Mouse (Mus musculus) gastrocnemius, postnatal 14 days (tissue): ENCODE measurements at regions not wholly inside any gene's neighbourhood (a gene's known extent, or its start where the extent isn't known, plus 50 kb on each side); places are given as distances from the start of the nearest gene placed in this dataset.

Experiments used
- DNase-seq: peaks from one replicate; pipeline ENCODE4 v3.0.0; 2021; ENCODE audit warnings: mixed read lengths
- intact Hi-C: fragments of 180-260 bp; cut with DNase I; formaldehyde crosslinking; loops from one replicate; pipeline ENCODE4 v1.15.1; 2025; ENCODE audit warnings: low total_unique reads

DNA sequence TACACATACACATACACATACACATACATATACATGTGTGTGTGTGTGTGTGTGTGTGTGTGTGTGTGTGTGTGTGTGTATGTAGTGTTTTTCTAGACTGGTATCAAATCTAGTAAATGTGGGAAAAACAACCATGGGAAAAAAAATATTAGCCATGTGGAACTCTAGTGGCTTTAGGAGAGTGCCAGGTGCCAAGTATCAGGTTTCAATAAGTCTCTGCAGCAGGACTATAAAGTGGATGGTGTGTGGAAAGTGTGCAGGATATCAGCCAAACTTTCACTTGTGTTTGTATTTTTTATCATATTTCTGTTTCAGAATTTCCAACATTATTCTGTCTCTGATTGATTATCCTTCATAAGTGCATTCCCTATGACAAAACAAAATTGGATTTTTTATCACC, 653.3 kb upstream of the Fam98a start:
- intact Hi-C loops = no loop called here
- no peak for DNase-seq

DNA sequence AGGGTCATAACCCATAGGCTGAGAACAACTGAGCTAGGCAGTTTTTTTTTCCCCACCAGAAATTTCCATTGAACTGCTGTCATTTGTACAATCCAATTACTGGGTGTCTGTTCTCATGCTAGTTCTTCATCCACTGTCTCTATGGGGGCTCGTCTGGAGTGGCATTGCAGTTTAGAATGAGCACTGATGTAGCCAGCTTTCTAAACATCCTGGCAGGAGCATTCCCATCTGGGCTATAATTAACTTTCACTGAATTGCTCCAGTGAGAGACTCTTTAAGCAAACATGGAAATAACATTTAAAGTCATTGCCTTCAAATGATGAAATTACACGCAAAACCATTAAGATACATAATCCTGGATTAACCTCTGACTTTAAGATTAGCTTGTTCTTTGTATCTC, 633.1 kb upstream of the Fam98a start:
- no peak for DNase-seq
- intact Hi-C loops = no loop called here

DNA sequence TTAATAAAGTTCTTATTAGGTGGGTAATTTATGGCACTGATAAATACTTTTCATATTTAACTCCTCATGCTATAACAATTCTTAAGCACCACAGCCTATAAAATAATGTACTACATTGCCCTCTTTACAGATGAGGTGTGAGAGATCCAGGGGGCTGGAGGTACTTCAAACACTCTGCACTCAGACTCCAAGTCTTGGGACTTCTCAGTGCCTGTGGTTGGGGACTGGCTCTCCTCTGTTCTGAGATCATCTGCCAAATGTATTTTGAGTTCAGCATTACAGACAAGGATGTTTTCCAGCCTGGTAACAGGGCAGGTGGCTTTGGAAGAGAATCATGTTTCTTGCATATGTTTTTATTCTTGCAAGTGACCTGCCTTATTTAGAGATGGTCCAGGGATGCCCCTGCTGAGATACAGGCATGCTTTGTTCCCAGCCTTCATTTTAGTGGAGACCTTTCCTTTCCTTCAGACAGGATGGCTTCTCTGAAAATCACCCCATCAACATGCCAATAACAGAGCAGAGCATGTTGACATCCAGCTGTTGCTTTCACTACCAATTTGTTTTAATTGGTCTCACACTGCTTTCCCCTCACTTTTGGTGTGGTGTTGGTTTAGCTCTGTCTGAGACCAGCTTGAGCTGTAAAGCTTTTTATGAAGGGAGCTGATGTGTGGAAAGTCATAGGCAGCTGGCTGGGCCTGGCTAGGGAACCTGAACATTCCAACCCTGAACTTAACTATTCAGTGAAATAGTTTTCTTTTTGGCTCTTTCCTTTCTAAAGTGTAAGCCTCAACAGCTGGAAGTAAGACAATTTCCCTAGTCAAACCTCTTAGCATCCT, 585.1 kb upstream of the Fam98a start:
- no peak for DNase-seq
- intact Hi-C loops = no loop called here

DNA sequence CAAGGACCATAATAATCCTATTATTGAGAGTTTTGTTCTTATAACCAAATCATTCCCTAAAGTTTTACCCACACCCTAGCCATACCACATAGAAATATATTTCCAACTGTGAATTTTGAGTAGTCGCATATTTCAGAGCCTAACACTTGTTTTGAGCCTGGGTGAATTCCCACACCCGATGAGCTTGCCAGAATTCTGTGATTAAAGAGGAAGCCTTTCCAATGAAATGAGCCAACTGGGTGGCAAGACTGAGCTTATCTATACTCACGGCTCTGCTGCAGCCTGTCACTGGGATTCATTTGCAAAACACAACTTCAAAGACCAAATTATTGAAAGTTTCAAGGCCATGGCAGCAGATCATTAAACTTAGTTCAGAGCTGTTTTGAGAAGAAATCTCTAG, 582.3 kb upstream of the Fam98a start:
- no peak for DNase-seq
- intact Hi-C loops = no loop called here

DNA sequence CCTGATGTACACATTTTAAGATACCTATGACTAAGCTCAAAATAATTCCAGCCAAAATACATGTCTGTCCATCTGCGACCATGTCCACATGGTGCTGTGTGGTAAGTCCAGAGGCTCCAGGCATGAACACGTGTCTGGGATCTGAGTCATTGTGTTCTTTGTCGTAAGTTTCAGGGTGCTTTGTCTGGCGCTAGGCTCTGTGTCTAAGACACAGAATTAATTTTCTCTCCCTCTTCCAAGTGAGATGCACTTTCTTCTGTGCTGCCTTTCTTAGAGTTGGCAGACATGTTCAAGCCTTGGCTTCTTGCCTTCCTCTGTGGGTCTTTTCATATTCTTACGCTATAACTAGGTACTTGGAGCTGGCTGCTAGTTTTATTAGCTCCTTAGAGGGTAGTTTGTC, 573.5 kb upstream of the Fam98a start:
- intact Hi-C loops = no loop called here
- DNase-seq = no peak

DNA sequence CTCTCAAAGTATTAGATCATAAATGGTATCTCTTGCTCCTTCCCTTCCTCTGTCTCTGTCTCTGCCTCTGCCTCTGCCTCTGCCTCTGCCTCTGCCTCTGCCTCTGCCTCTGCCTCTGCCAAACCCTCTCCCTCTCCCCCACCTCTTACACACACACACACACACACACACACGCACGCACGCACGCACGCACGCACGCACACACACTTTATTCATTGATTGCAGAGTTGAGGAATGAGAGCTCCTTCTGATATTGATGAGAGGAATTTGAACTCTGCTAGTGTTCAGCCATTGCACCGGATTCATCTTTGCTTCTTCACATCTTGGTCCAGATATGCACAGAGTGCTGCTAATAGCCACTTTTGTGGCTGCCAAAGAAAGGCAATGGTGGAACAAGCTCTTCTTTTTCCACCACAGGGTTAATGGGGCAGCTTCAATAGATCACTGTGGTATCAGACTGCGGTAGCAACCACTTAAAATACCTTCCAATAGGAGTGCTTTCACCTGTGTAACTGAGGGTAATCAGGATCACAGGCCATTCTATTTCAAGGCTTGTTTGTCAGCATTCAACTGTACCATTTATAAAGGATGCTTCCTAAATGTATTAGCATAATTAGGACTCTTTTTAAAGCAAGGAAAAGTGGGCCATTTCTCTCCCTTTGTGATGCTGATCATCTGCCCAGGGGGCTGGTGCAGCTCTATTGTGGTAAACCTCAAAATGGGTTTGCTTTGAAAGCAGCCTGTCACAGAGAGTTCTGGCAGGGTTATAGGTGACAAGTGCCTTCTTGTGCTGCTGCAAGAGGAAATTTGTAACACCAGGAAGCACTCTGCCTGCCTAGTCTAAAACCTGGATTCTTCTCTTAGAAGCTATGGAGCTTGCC, 559.8 kb upstream of the Fam98a start:
- no peak for DNase-seq
- intact Hi-C loops = no loop called here

DNA sequence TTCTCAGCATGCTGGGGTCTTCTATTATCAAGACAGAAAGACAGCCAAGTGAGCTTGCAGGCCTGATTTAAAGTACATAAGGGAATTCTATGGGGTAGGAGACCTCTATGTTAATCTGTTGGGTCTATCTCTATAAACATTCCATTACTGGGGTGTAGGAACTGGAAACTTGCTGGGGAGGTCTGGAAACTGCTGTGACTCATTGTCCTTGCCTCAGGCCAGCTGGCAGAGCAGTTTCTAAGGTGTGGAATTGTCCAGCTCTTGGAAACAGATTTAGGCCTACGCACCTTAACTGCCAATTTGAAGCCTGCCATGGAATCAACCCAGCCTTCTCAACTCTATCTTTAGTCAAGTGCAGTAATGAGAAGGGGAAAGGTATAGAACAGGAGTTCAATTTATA, 559.1 kb upstream of the Fam98a start:
- intact Hi-C loops = no loop called here

DNA sequence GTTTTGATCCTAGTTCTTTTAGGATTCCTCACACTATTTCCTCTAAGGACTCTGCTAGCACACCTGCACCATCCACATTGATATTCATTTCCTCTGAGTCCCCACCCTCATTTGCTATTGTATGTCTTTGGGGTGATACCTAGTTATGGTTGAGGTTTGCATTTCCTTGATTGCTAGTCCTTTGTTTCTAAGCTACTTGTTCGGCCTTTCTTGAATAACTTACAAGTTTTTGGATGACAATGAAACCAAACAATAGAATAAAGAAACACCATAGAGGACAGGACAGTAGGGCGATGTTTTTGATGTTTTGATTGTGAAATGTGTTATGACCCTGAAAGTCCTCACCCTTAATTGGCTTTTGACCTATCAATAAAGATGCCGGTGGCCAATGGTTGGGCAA, 531.8 kb upstream of the Fam98a start:
- intact Hi-C loops = no loop called here

More for the DNA sequence above, 559.1 kb upstream of the Fam98a start:
- no peak for DNase-seq

DNA sequence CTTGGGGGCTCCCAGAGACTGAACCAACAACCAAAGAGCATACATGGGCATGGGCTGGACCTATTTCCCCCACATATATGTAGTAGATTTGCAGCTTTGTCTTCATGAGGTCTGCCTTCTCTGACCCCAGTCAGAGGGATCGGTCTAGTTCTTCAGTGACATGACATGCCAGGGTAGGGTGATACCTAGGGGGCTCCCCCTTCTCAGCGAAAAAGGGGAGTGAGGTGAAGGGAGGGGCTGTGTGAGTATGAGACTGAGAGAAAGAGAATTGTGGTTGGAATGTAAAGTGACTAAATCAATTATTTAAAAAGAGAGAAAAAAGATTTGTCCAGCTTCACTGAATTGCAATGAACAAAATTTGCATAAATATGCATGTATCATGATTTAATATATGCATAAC, 530.0 kb upstream of the Fam98a start:
- DNase-seq = no peak
- intact Hi-C loops = no loop called here

More for the DNA sequence above, 531.8 kb upstream of the Fam98a start:
- DNase-seq = no peak

DNA sequence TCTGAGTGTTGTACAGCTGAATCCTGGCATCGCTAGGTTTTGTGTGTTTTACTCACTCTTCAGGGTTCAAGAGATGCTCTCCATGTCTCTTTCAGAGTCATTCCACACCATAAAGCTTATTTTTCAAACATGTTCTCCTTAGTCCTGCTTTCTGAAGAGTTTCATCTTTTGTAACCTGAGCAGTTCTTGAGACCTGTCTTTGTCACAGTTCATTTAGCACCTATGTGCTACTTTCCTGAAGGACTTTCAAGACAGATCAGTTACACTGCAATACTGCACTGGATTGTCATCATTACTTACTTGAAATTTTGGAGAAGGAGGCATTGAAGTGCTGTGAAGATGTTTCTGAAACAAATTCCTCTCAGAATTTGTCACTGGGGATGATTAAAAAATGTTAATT, 494.7 kb upstream of the Fam98a start:
- DNase-seq = no peak

DNA sequence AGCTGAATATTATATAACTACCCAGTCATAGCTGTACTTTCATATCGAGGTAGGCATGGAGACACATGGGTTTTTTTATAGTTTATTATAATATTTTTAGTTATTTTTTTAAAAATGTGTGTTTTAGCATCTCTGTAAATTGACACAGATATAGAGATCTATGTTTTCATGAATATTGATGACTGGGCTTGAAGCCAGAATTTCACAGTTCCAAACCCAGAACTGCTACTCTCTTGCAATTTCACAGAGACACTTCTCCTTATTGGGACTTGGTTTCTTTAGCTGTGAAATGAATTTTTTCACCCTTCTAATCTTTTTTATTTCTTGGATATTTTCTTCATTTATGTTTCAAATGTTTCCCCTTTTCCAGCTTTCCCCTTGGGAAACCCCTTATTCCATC, 481.0 kb upstream of the Fam98a start:
- intact Hi-C loops = no loop called here
- DNase-seq = no peak

More for the DNA sequence above, 494.7 kb upstream of the Fam98a start:
- intact Hi-C loops = no loop called here

DNA sequence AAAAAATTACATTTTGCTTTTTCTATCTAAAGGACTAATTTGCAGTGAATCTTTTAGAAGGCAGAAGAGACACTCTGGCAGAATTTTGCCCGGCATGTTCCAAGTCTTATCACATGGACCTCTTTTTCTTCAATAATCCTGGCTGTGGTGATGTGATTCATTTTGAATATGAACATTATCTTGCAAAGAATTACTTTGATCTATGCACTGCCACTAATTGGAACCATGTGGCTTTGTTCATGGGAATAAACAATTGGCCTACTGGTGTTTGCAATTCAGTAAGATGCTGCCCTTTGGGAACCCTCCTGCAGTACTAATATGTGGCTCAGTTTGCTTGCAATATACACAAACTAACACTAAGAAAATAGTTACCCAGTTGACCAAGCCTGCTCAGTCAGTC, 456.3 kb upstream of the Fam98a start:
- no peak for DNase-seq
- intact Hi-C loops = no loop called here

DNA sequence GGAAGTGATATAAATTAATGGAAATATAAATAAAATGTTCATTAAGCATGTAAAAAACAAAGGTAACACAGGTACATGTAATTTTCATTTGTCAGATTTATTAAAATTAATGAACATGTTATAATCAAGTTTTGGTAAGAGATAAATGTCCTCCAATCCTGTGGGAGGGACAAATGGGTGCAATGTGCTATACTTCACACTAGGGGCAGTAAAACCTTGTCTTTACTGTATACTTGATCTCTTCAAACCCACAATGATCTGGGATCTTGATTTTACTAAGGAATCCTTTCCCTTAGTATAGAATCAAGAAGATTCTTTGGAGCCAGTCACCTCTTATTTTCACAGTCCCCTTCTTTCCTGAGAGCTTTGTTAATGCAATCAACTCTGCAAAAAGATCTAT, 451.1 kb upstream of the Fam98a start:
- DNase-seq = no peak
- intact Hi-C loops = no loop called here

DNA sequence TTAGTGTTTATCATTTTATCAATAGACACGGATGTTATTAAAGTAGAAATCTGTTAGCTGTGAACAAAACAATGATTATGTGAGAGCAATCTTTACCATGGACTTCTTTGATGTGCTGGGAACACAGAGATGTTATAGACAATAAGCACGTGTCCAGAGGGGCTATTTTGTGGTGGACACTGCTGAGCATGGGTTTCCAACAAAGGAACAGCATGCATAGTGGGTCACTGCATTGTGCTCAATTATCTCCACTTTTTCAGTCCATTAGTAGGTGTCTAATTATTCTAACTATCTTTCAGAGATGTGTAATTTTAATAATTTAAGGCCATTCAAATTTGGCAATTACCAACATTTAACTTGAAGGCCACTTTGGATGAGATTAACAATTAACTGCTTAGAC, 409.6 kb upstream of the Fam98a start:
- intact Hi-C loops = no loop called here
- no peak for DNase-seq

DNA sequence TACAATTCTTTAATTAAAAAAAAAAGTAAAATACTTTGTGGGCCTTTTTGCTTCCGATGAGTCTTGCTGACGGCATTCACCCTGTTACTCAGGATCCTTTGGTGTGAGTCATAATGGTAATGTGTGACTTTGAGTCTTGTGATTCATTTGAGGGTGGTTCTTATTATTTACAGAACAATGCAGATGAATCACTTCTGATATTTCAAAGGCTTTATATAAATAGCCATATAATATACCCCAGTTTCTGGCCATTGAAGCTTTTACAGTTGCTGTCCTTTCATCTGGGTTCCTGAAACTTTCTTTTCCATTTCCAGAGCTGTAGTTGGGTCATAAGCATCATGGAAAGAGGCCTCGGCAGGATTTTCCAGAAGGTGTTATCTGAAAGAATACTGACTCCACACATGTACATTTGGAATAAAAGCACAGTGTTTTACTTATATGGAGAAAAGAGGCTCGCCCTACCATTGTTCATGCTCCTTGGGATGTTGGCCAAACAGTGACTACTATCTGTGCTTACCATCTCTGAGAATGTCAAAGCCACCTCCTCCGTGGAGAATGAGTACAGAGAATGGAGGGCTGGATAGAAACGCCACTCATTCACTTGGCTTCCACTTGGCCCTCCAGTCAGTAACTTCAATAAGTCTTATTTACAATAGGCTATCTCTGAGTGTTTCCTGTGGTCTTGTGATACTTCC, 385.1 kb upstream of the Fam98a start:
- intact Hi-C loops = no loop called here
- no peak for DNase-seq

DNA sequence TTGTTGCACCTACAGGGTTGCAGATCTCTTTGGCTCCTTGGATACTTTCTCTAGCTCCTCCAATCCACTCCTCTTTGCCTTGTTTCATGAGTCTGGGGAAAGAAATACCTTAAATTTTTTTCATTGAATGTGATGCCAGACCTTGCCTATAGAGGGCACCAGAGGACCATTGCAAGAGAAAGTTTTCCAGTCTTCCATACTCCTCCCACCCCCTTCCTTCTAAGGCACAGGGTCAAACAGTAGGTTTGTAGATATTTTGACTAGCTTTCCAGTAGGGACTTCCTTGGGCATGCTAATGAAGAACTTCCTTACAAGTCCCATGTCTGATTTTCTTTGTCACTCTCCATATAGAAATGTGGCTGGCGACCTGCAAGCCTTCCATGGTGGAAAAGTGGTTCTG, 379.3 kb upstream of the Fam98a start:
- intact Hi-C loops = no loop called here
- no peak for DNase-seq

DNA sequence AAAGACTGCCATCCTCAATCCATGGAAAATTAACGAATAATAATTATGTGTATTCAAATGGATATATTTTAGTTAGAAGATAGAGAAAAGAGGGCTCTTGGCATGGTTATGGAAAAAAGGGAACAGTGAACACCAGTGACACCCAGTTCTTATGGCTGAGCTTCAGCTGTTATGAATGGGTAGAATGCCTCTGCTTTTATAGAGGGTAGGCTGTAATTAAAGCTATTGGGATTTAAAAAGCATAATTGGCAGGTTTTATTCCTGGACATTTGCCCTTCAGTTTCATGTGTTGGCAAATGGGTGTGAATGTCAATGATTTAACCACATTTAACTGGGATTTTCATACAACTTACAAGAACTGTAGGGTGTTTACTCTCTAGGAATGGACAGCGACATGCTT, 368.5 kb upstream of the Fam98a start:
- no peak for DNase-seq
- intact Hi-C loops = no loop called here

DNA sequence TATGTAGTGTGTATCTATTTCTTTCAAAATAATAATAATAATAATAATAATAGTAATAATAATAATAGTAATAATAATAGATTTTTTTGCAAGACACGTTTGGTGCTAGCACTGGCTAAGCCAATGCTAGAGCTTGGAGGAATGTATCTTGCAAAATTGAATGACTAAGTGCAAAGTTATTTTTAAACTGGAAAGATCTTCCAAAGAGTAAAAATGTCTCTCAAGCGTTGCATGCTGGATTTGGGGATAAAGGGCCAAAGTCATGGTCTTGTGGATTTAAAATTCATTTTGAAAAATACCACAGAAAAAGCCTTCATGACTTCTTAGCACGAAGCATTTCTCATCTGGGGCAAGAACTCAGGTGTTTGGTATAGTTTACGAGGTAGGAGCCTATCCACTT, 365.3 kb upstream of the Fam98a start:
- DNase-seq = no peak
- intact Hi-C loops = no loop called here

DNA sequence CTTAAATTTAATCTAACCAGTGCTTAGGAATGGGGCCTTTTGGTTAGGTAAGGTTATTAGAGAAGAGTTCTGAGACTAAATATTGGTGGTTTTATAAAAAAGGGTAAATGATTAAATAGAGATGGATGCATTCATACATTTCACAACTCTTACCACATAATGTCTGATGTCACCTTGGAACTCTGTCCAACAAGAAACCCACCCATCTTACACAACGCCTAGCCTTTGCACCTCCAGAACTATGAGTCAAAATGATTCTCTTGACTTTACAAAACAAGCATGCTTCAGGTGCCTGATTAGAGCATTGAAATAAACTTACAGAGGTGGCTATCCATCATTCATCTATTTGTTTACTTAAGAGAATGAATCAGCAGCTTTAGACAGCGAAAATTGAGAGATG, 364.8 kb upstream of the Fam98a start:
- DNase-seq = no peak
- intact Hi-C loops = no loop called here

DNA sequence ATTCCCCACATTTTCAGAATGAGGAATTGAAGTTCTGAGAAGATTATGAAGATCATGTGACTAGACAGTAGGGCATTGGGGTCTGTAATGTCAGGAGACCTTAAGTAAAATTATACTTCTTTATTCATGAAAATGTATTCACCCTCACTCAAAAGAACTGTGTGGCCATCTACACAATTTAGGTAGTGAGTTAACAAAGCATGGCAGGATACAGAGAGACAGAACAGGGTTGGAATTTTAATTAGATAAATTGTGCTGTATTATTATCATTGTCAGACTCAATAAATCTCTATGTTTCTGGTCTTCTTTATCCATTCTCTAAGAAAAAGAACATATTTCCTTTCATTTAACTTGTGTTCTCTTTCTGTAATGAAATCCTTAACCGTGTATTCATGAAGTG, 363.5 kb upstream of the Fam98a start:
- intact Hi-C loops = no loop called here

More for the DNA sequence above, 363.5 kb upstream of the Fam98a start:
- DNase-seq = no peak
